Mouse (Mus musculus) frontal cortex, postnatal 25 days (tissue): ENCODE data around the gene Lpgat1.

Source experiments
- DNase-seq, 2 experiments: peaks; one replicate each; pipeline ENCODE4 v3.0.0; 2022; ENCODE audit warnings: low spot score in 2 of 2

Lpgat1 gene

GRCm38 (mm10) chr1:191717601-191718498 is at the start of gene Lpgat1:
Lpgat1 (plus strand) TSS chr1:191717834.
- peak; percentile 33 to 35 for DNase-seq

GRCm38 (mm10) chr1:191668030-191668429 is 49.6 kb upstream of the Lpgat1 start:
- DNase-seq: no peak

GRCm38 (mm10) chr1:191674071-191674470 is 43.6 kb upstream of the Lpgat1 start:
- DNase-seq: no peak

GRCm38 (mm10) chr1:191681633-191682032 is 36.0 kb upstream of the Lpgat1 start:
- DNase-seq: no peak

- no peak for DNase-seq
These were observed 30.1 kb upstream of the Lpgat1 start for GRCm38 (mm10) chr1:191687531-191687930.

- no peak for DNase-seq
These were observed 24.4 kb upstream of the Lpgat1 start for GRCm38 (mm10) chr1:191693231-191693630.

- no peak for DNase-seq
These were observed 19.3 kb upstream of the Lpgat1 start for GRCm38 (mm10) chr1:191698253-191698795.

GRCm38 (mm10) chr1:191704535-191704934 is 13.1 kb upstream of the Lpgat1 start:
- DNase-seq: no peak

- DNase-seq: no peak
These were observed 11.0 kb upstream of the Lpgat1 start for GRCm38 (mm10) chr1:191706541-191707078.

GRCm38 (mm10) chr1:191709811-191710210 is 7.8 kb upstream of the Lpgat1 start:
- no peak for DNase-seq

- no peak for DNase-seq
These were observed 5.3 kb upstream of the Lpgat1 start for GRCm38 (mm10) chr1:191712224-191712838.

GRCm38 (mm10) chr1:191713813-191714212 is 3.8 kb upstream of the Lpgat1 start:
- DNase-seq: no peak

GRCm38 (mm10) chr1:191715150-191715549 is 2.5 kb upstream of the Lpgat1 start:
- DNase-seq: no peak

- DNase-seq: no peak
These were observed 493 bp upstream of the Lpgat1 start for GRCm38 (mm10) chr1:191717141-191717540.

GRCm38 (mm10) chr1:191718522-191719281 is 1.1 kb downstream of the Lpgat1 start:
- DNase-seq: peak; percentile 13 to 24

GRCm38 (mm10) chr1:191719326-191719725 is 1.7 kb downstream of the Lpgat1 start:
- DNase-seq: no peak

- DNase-seq: peak in 1 of 2 experiments; percentile 18
These were observed 2.8 kb downstream of the Lpgat1 start for GRCm38 (mm10) chr1:191720419-191720818.

- no peak for DNase-seq
These were observed 5.1 kb downstream of the Lpgat1 start for GRCm38 (mm10) chr1:191722706-191723105.

- no peak for DNase-seq
These were observed 6.0 kb downstream of the Lpgat1 start for GRCm38 (mm10) chr1:191723675-191724074.

- no peak for DNase-seq
These were observed 6.9 kb downstream of the Lpgat1 start for GRCm38 (mm10) chr1:191724385-191725061.

- DNase-seq: no peak
These were observed 15.0 kb downstream of the Lpgat1 start for GRCm38 (mm10) chr1:191732623-191733022.
